Mouse (Mus musculus): ENCODE measurements around the gene Insl5.

- no peak for TF ChIP-seq MAFK (IDR thresholded peaks at IDR 0.05; ENCODE audit: insufficient read depth, low read depth, low read length)
- TF ChIP-seq ZNF384 (IDR thresholded peaks at IDR 0.05; ENCODE audit: low read depth, low read length): no peak
Measured at GRCm38 (mm10) chr4:103005190-103005945, 21.3 kb downstream of the Insl5 start.

Data from ES-E14 (cell line).